Mouse (Mus musculus) sigmoid colon, adult 10 weeks (tissue): ENCODE data around the gene Tmc8. TPM values are rescaled to one million over a fixed set of nuclear protein-coding genes. Genes with fewer than 3 reads are reported as not detected.

ENCODE experiments used
- polyA plus RNA-seq: library from polyadenylated mRNA; stranded (reverse); fragments of 350-450 nt; fragmentation: Illumina TruSeq; extraction: RNeasy Lipid Tissue Mini Kit (QIAGEN cat#74804); gene quantifications from one replicate; pipeline ENCODE4 v1.2.3, GENCODE M21; 2014; ENCODE audit warnings: low read depth, low replicate concordance

The Tmc8 gene
- 2.1 TPM for polyA plus RNA-seq

GRCm38 (mm10) chr11:117781993-117782704 lies at the start of gene Tmc8, which contains the start of gene Tmc6:
TSS of gene Tmc8 (plus strand) at chr11:117782076.
TSS of gene Tmc6 (minus strand) at chr11:117782198.

GRCm38 (mm10) chr11:117797511-117798159 lies 15.8 kb downstream of the Tmc8 start, which contains the start of gene 6030468B19Rik:
TSS of gene 6030468B19Rik (plus strand) at chr11:117797660.

GRCm38 (mm10) chr11:117809407-117810311 lies 27.8 kb downstream of the Tmc8 start, which contains the start of the genes Gm20708 and Syngr2:
TSS of gene Gm20708 (plus strand) at chr11:117809668.
TSS of gene Syngr2 (plus strand) at chr11:117809668.

DNA sequence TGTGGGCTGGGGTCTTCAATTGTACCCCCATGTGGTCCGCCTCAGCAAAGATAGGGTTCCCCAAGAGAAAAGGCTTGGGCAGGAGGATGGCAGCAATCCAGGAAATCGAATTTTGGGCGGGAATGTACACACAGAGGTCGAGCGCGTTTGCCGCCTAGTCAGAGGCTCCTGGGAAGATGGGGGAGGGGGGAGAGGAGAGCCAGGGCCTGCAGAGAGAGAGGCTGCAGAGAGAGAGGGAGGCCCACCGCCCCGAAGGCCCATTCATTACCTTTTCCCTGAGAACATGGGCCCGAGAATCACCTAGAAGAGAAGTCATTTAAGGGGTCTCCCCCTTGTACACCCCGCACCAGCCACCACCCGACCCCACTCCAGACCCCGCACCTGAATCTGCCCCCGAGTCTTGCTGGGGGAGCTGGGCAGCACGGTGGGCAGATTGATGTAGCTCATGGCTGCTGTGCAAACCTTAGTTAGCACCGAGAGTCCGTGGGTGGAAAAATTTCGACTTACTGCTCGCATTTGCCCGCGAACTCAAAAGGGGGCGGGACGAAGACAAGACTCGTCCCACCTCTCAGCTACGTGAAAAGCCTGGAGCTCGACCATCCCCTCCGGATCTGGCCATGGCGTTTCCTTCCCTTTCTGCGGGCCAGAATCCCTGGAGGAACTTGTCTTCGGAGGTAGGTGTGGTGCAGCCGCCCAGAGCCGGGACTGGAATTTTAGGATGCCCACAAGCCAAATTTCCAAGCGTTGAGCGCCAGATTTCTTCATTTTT lies 43.6 kb downstream of the Tmc8 start, which contains the start of the genes Afmid and Tk1:
Afmid (plus strand) TSS at position 592 of the 769 bp plus-strand sequence.
Tk1 (minus strand) TSS at position 760 of the 769 bp plus-strand sequence.

Other genes with a start within 250 kb of the Tmc8 start
- gene Tnrc6c, start 127.8 kb upstream of the Tmc8 start, polyA plus RNA-seq = 10.0 TPM
- gene Tmc6, start 122 bp downstream of the Tmc8 start, polyA plus RNA-seq = 1.5 TPM
- gene 6030468B19Rik, start 15.6 kb downstream of the Tmc8 start, polyA plus RNA-seq = not detected
- 5.9 TPM for gene Gm20708, start 27.6 kb downstream of the Tmc8 start, polyA plus RNA-seq
- gene Syngr2, start 27.6 kb downstream of the Tmc8 start, polyA plus RNA-seq = 13.9 TPM
- 1.6 TPM for gene Afmid, start 43.8 kb downstream of the Tmc8 start, polyA plus RNA-seq
- gene Tk1, start 44.0 kb downstream of the Tmc8 start, polyA plus RNA-seq = 1.1 TPM
- gene Birc5, start 67.2 kb downstream of the Tmc8 start, polyA plus RNA-seq = 20.3 TPM
- gene Tmem235, start 78.7 kb downstream of the Tmc8 start, polyA plus RNA-seq = not detected
- 0.82 TPM for gene Tha1, start 91.4 kb downstream of the Tmc8 start, polyA plus RNA-seq
- 0.98 TPM for gene Socs3, start 188.0 kb downstream of the Tmc8 start, polyA plus RNA-seq
- gene Pgs1, start 204.2 kb downstream of the Tmc8 start, polyA plus RNA-seq = 4.2 TPM